In the genomic region with DNA sequence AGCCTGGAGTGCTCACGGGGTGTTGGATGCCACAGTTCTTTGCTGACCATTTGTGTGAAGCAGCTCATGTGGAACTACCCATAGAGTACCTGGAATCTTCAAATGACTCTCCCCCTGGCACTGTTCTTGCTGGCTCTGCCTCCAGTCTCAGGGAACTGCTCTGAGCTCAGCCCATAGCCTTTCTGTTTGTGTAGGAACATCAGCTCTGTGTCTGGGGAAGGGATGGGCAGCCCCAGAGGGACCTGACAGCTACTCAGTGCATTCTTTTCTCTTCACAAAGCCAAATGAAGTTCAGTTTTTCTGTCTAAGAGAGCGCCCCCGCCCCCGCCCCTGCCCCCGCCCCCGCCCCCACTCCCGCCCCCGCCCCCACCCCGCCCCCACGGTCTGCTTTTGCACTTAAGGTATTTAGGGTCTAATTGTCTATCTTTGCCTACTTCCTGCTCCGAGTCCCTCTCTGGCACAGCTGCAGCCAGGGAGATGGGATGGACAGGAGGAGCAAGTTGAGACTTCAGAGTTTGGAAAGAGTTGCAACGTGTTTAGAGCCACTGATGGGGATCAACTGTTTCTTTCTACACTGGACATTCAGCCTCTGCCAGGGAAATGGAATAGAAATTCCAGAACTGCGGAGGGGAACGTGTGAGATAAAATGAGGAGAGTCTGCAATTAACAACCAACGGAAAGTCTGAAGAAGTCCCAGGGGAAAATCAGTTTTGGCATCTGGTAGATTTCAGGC, we compare ENCODE assay signal across 13 mouse cellular contexts.
DNase-seq lines count a peak whose midpoint lies in the region; ATAC-seq and TF ChIP-seq lines count a peak whose summit lies in the region.
"Had no signal": no experiment of that assay in that cellular context is flagged by ENCODE, and none has a peak within 500 bp of the region (broad histone marks: within the 10 kb centered on the region; RNA-seq: fewer than 3 reads in every experiment).

No protein-coding gene starts in this region.

- H3K9me3 ChIP-seq in lung, embryonic 14.5 days (ENCODE audit: low read depth, low read length), result peaks cover 4% of the 10 kb centered on the region; the same call in 1 of the 2 replicates
- H3K9me3 ChIP-seq in limb, embryonic 13.5 days, result peaks cover 10% of the 10 kb centered on the region

- peak overlapping the region; percentile 78; the same call in 1 of the 2 replicates for H3K27ac ChIP-seq in lung, embryonic 14.5 days (ENCODE audit: low read depth)
- peak overlapping the region; percentile 72 for H3K27ac ChIP-seq in limb, embryonic 13.5 days

- no peak for TF ChIP-seq CTCF in lung, embryonic 14.5 days (IDR thresholded peaks at IDR 0.05; ENCODE audit: low read depth)

- no peaks in the 10 kb centered on the region for H3K36me3 ChIP-seq in lung, embryonic 14.5 days (ENCODE audit: insufficient read depth)
- no peaks in the 10 kb centered on the region for H3K36me3 ChIP-seq in limb, embryonic 13.5 days
- H3K36me3 ChIP-seq: G1E had no signal

- H3K9ac ChIP-seq in lung, embryonic 14.5 days, result no peak overlapping the region
- H3K9ac ChIP-seq in limb, embryonic 13.5 days, result no peak overlapping the region; the same call in 1 of the 2 replicates

- WGBS in lung, embryonic 14.5 days, result 17% methylated on average over 15 of the region's 15 CpGs
- 11% methylated on average over 11 of the region's 15 CpGs for WGBS in limb, embryonic 13.5 days

- ATAC-seq in lung, embryonic 14.5 days (ENCODE audit: insufficient read depth), result peak; percentile 68; the same call in 1 of the 2 replicates
- peak; percentile 45; the same call in 1 of the 2 replicates for ATAC-seq in limb, embryonic 13.5 days (ENCODE audit: low FRiP score, low read depth)

- H3K4me1 ChIP-seq in lung, embryonic 14.5 days (ENCODE audit: insufficient read depth), result peaks cover 12% of the 10 kb centered on the region
- H3K4me1 ChIP-seq in limb, embryonic 13.5 days, result peaks cover 31% of the 10 kb centered on the region
- H3K4me1 ChIP-seq: megakaryocyte, embryonic 14.5 days had no signal

- H3K4me3 ChIP-seq in lung, embryonic 14.5 days (ENCODE audit: low read depth, low read length), result no peak overlapping the region
- no peak overlapping the region for H3K4me3 ChIP-seq in limb, embryonic 13.5 days
- H3K4me3 ChIP-seq: megakaryocyte, embryonic 14.5 days had no signal

- peak overlapping the region; percentile 34 for H3K4me2 ChIP-seq in lung, embryonic 14.5 days
- peak overlapping the region; percentile 23 for H3K4me2 ChIP-seq in limb, embryonic 13.5 days (replicated peaks)

- H3K27me3 ChIP-seq in lung, embryonic 14.5 days (ENCODE audit: insufficient read depth, low read length), result no peaks in the 10 kb centered on the region
- 0 out of 2 replicates have a peak, but pooled peaks cover 8% of the 10 kb centered on the region for H3K27me3 ChIP-seq in limb, embryonic 13.5 days
- H3K27me3 ChIP-seq: megakaryocyte, embryonic 14.5 days had no signal

- peak; percentile 68 for DNase-seq in lung, embryonic 14.5 days
- no peak for DNase-seq in lung, postnatal 25 days (ENCODE audit: low spot score)
- DNase-seq in embryo, embryonic 9.5 days (ENCODE audit: extremely low spot score), result peak; percentile 26
- DNase-seq in gastrocnemius, postnatal 25 days, result peak; percentile 36
- DNase-seq in liver, result no peak
- no peak for DNase-seq in spleen, adult 12 weeks (ENCODE audit: low spot score)
- DNase-seq in spleen, postnatal 10 days (ENCODE audit: low spot score in 2 of 2), result no peak
- DNase-seq: adrenal gland, postnatal 14 days; cerebellum, adult 9-11 months; right cerebral cortex, postnatal 25 days had no signal

Comparison
In these comparisons a context has a peak if more than half of its experiments do, and no peak if none do; other contexts are left out.
1. DNase-seq: peak in lung, embryonic 14.5 days (single experiment), embryo, embryonic 9.5 days (single experiment) and gastrocnemius, postnatal 25 days (single experiment); none in lung, postnatal 25 days (single experiment), liver (single experiment), spleen, adult 12 weeks (single experiment) and spleen, postnatal 10 days (0 of 2).